Mouse (Mus musculus): Measurements from ENCODE around the gene Prkar2a.

DNA sequence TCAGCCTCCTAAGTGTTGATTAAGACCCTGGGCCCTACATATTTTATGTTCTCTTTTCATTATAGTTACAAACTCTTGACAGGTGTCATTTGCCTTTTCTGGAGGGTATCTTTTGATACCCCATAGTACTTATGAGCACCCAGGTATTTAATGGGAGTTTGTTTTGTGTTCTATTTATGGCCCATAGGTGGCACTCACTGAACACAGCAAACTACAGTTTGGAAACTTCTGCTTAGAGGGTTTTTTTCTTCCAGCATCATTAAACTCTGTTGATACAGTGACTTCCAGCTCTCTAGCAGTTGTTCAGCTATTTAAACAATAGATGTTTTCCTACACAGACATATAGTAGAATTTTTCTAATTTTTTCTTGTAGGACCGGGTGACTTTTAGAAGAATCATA, 50.9 kb downstream of the Prkar2a start:
- peak; percentile 29 for TF ChIP-seq CTCF (conservative IDR thresholded peaks at IDR 0.05; ENCODE audit: low read length)
- TF ChIP-seq NANOG (IDR thresholded peaks at IDR 0.05; ENCODE audit: borderline replicate concordance, low read length) = no peak
- no peak for TF ChIP-seq POU5F1 (IDR thresholded peaks at IDR 0.05; ENCODE audit: borderline replicate concordance, low read length)

Measured in E14TG2a.4 (cell line).